Mouse (Mus musculus): ENCODE measurements around the gene Fbxl18.
A peak's percentile ranks its signal among the peaks of the same experiment; 100 is the strongest.

The Fbxl18 gene

DNA sequence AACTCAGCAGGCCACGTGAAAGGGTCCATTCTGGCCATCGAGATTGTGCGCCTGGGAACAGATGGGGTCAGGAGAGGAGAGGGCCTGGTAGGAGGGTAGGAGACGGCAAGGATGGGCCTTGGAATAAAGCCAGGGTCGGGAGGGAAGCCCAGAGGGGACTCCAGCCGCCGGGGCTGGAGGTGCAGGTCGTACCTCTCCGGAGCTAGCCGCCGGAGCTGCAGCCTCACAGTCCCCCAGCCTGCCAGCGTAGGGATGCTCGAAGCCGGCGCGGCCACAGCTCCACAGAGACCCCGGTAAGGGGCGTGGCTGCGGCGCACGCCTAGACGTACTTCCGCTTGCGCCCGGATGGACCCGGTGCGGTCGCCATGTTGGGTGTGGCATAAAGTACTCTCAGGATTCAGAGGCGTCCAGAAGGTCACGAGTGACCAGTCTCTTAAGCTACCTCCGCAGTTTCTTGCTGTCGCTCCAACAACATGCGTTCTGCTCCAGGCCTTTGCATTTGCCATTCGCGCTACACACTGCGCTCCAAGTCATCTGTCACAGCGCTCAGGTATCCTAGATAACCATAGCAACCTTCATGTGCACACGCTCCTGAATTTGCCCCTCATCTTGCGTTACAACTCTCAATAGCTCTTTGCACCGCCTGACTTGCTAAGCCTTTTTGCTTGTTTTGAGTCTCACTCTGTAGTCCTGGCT is at the start of gene Fbxl18:
Fbxl18 (minus strand) TSS at position 504 of the 696 bp plus-strand sequence.
- peak; percentile 97 for DNase-seq (ENCODE audit: low spot score)

DNA sequence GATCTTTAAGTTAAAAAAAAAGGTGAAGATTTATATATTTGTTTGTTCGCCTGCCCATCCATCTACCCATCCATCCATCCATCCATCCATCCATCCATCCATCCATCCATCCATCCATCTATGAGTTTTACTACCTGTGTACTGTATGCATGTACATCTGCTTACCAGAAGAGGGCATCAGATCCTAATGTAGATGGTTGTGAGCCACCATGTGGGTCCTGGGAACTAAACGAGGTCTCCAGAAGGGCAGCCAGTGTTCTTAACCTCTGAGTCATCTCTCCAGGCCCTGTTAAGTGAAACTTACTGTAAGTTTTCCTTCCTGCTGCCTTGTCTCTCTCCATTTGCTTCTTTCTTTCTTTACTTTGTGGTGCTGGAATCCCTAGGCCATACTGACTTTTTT is 45.2 kb upstream of the Fbxl18 start:
- DNase-seq (ENCODE audit: low spot score): no peak

DNA sequence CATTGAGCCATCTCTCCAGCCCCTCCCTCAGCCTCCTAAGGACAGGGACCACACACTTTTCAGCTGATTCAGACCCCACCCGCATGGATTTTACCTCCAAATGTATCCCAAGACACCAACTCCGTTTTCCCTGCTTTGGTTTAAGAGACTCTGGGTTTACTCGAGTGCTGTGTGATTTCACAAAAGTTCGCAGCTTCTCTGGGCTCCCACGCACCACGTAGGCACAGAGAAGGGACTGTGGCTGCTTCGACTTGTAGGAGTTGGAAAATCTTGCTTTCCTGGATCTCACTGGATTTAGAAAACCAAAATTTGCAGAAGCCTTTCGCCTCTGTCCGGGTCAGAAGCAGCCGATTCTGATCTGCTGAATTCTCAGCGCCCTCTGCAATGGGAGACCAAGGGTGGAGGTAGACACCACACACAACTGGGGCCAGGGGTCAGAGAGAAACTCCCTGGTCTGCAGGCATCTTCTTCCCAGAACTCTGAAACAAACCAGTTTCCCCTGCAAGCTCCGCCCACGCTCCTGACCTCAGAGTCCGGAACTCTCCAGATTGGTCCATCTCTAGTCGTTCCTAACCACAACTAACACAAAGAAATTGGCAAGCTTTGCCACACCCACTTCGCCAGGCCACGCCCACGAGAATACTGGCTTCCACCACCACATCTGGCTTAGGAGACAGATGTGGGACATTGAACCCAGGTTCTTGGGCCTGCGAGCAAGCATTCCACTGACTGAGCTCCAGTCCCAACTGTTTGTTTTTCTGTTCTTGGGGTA is 42.9 kb upstream of the Fbxl18 start:
- peak; percentile 78 for DNase-seq (ENCODE audit: low spot score)

DNA sequence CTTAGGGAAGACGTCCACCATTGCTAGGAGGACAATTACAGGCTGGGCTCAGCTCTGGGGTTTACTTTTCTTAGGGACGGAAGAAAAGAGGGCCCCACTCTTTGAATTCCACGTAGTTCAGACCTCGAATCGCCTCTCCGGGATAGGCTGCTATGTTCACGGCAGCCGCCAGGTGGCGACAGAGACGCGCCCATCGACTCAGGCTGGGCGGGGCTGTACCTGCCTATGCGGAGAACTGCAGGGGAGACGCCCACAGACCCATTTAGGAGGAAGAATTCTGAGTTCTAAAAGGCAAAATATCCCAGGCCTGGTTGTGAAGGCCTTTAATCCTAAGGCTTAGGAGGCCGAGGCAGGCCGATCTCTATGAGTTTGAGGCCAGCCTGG is 41.1 kb upstream of the Fbxl18 start:
- DNase-seq (ENCODE audit: low spot score): peak; percentile 90

DNA sequence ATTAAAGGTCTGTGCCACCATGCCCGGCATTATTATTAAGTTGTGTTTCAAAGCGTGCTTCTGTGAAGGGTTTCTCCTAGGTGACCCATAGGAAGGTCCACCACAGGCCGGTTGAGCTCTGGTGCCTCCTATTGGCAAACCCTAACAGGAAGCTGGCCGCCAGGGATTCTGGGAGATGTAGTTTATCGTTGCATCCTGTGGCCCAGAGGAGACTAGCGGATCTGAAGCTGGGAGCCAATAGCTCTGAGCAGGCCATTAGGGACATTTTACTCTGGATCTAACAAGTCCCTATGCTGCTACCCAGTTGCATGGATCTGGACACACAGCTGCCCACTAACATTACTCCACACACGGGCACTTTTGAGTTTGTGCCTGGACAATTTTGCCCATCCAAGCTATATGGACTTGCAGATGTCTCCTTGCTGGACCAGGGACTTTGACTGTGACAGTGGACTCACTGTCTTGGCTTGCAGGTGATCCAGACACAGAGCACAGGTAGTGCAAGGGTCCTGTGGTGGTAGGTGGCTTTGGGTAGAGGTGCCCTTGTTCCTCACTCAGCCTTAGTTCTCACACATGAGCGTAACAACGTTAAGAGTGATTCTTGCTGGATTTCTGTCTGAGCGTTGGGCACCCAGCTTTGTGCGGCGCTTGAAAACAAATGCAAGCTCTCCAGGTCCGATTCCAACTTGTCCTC is 40.6 kb upstream of the Fbxl18 start:
- DNase-seq (ENCODE audit: low spot score): peak; percentile 94

DNA sequence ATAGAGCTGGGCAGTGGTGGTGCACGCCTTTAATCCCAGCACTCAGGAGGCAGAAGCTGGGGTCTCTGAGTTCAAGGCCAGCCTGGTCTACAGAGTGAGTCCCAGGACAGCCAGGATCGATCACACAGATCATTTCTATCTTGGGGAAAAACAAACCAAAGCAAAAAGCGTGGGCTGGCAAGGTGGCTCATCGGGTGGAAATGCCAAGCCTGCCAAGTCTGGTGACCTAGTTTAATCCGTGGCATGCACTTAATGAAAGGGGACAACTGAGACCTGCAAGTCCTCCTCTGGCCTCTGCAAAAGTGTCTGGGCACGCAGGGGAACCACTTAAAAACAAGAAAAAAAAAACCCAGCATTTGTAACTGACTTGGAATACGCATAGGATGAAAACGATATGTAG is 37.5 kb upstream of the Fbxl18 start:
- no peak for DNase-seq (ENCODE audit: low spot score)

DNA sequence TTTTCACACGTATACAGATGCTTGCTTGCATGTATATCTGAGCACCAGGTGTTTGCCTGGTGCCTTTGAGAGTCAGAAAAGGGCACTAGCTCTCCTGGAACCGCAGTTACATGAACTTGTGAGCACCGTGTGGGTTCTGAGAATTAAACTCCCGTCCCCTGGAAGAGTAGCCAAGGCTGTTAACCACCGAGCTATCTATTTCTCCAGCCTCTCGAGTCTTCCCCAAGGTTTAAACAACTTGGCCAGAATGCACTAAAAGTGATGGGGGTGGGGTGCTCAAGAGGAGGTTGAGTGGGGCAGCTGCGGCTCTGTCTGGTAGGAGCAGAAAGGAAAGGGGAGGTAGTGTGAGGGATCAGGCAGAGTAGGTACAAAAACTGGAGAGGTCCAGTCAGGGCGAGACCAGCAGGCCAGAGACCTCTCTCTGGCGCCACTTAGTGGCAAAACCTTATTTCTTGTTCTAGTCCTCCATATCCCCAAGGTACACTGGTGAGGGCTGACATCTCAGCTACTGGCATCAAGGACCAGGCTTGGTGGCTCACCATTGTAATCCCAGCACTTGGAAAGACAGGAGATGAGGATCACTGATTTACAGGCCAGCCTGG is 37.0 kb upstream of the Fbxl18 start:
- DNase-seq (ENCODE audit: low spot score): peak; percentile 87

DNA sequence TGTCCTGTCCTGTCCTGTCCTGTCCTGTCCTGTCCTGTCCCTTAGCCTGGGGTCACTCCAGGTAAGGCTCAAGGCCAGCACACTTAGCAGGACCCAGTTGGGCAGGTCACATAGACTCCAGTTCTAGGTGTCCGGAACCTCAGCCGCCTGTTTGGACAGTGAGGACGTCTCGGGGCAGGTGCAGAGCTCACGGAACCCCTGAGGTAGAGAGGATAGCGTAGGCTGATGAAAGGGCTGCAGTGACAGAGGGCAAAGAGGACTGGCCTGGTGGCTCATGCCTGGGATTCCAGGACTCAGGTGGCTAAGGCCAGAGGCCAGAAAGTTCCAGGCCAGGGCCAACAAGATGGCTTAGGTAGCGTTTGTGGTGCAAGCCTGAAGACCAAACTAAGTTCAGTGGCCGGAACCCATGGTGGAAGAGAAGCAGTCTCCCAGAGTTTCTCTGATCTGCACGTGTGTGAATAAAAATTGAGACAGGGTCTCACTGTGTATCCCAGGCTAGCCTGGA is 36.1 kb upstream of the Fbxl18 start:
- no peak for DNase-seq (ENCODE audit: low spot score)

DNA sequence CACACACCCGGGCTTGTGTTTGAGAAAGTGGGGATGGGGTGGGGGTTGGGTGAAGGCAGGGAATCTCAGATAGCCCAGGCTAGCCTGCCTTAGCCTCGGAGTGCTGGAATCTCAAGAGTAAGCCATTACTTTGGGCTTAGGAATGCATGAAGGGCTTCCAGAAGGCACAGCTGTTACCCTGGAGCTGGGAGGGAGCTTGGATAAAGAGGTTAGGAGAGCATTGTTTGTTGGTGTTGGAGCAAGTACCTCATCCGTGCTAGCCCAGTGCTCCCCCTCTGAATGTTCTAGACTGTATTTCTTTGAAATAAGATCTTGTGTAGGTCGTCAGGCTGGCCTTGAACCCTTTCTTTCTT is 34.2 kb upstream of the Fbxl18 start:
- DNase-seq (ENCODE audit: low spot score): peak; percentile 51

DNA sequence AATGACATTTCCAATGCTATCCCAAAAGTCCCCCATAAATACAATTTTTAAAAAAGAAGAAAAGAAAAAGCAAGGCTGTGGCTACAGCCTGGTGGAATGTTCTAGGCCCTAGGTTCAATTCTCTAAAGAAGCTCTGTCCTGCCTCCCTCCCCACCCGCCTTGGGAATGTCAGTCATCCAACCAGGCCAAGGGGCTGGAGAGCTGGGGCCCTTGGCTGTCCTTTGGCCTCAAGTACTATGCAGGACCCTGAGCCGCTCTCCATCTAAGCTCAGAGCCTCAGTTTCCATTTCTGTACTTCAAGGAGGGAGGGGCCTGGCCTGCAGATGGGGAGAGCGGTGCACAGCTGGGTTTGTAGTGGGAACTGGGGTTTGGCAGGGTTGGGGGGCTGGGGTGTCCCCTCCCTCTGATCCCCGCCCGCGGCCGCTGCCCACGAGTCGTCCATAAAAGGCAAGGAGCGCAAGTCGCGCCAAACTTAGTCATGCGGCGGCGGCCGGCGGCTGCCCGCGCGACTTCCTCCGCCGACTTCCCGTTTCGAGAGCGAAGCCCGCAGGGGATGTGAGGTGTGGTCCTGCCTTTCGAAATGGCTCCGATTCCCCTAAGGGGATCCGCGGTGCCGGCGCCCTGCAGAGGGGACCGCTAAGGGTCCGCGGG is 33.7 kb upstream of the Fbxl18 start:
- DNase-seq (ENCODE audit: low spot score): peak; percentile 70

DNA sequence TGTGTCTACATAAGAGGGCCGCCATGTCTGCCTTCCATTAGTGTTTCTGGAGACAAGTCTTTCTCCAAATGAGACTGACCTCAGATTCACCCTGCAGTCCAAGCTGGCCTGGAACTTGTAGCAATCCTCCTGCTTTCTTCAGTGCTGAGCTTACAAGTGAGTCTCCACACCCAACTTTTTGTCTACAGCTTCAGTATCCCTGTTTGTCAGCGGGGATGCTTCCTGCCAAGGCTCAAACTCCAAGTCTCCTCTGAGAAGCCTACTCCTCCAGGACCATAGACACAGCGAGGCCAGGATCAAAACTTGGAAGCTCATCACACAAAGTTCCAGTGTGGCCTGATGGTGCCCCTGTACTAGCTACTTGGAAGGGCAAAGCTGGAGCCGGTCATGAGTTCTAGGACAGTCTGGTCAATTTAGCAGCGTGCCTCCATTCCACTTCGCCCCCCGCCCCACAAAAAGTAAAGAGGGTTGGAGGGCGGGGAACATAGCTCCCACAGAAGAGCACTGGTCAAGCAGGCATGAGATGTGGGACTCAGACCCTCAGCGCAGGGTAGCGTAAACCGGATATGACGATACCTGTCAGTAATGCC is 32.2 kb upstream of the Fbxl18 start:
- DNase-seq (ENCODE audit: low spot score): no peak

DNA sequence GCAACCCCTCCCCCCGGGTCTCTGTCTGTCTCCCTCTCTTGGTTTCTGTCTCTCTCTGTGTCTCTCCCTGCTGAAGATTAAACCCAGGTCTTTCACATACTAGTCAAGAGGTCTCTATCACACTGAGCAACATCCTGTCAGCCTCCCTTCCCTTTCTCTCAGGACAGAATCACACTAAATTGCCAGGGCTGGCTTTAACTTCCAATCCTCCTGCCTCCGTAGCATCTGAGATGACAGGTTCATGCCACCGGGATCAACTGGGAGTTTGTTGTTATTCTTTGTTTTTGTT is 31.7 kb upstream of the Fbxl18 start:
- no peak for DNase-seq (ENCODE audit: low spot score)

DNA sequence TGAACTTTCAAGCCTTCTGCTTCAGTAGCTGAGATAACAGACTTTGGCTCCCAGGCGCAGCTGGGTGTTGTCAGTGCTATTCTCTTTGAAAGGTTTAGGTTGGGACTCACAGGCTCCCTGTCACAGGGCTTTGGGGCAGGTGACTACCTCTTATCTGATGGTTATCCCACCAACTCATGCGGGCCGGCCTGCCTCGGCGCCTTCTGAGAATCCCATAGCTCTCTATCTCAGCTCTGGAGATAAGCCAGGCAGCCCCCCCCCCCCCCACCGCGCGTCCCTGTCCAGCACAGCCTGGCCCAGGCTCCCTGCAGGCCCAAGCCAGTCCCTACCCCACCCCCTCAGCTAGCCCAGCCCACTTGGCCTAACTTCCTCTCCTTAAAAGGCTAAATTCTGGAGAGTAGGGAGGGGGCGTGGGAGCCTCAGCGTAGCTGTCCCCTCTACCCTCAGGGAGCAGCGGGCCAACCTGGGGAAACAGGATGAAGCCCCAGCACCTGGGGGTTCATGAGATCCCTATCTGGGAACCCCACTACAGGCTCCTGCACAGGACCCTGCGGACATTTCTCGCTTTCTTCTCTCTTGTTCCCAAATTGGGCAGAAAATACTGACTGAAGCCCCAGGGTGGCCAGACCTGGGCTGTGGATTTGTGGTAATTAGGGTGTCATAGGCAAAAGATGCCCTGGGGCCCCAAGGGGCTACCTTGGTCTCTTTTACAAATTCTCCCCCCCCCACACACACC is 31.2 kb upstream of the Fbxl18 start:
- DNase-seq (ENCODE audit: low spot score): peak; percentile 66

DNA sequence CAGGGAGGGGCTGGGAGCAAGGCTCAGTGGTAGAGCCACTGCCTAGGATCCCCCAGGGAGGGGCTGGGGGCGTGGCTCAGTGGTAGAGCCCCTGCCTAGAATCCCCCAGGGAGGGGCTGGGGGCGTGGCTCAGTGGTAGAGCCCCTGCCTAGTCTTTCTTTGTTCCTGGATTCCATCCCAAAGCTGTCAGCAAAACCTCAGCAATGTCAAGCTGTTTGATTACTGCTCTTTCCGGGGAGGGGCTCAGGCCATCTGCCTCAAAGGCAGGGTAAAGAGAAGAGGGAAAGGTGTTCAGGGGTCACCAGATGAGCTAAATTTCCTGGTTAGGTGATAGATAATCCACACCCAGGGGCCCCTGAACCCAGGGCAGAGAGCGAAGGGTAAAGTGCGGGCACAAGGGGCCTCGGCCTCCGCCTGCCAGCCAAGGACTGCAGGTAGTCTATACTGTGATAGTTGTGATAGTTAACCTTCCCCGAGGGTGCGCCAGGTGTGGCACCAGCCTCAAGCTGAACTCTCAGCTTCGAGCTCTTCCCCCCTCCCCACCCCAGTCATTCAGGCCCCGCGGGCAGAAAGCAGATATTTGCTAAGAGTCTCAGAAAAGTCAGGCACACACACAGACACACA is 29.2 kb upstream of the Fbxl18 start:
- DNase-seq (ENCODE audit: low spot score): no peak

DNA sequence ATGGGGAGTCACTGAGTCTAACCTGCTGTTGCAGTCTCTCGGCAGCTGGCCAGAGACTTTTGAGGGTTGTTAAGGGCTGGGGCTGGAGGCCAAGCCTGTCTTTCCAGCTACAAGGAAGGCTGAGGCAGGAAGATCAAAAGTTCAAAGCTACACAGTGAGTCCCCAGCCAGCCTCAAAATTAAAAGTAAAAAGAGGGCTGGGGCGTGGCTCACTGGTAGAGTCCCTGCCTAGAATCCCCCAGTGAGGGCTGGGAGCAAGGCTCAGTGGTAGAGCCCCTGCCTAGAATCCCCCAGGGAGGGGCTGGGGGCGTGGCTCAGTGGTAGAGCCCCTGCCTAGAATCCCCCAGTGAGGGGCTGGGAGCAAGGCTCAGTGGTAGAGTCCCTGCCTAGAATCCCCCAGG is 28.6 kb upstream of the Fbxl18 start:
- no peak for DNase-seq (ENCODE audit: low spot score)

DNA sequence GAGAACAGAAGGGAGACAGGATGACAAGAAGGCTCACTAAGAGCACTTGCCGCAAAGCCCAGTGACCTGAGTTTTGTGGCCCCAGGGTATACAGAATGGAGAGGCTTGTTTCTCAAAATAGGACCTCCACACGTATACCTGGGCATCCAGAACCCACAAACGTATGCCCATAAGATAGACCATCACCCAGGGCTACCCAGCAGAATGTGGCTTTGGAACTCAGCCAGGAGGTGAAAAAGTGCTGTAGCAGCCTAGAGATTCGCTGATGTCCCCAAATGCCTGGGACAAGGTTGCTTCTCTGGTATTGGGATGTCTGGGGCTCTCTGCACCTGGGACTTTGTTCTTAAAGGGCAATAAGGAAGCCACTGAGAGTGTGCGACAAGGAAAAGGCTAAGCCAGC is 27.0 kb upstream of the Fbxl18 start:
- no peak for DNase-seq (ENCODE audit: low spot score)

DNA sequence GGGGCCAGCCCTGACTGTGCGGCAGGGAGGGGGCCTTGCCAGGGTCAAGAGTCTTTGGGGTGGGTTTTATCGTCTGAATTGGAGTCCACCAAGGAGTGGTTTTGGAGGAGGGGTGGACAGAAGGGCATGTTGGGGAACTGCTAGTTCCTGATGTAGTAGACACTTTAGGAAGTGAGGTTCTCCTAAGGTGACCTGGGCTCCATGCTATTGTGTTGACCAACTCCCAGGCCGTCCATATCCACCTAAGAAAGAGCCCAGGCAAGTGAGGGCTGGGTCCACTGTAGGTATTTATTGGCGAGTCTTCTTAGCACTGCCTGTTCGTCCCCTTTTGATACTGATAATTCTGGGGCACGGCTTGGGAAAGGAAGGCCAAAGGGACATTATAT is 25.8 kb upstream of the Fbxl18 start:
- DNase-seq (ENCODE audit: low spot score): no peak

DNA sequence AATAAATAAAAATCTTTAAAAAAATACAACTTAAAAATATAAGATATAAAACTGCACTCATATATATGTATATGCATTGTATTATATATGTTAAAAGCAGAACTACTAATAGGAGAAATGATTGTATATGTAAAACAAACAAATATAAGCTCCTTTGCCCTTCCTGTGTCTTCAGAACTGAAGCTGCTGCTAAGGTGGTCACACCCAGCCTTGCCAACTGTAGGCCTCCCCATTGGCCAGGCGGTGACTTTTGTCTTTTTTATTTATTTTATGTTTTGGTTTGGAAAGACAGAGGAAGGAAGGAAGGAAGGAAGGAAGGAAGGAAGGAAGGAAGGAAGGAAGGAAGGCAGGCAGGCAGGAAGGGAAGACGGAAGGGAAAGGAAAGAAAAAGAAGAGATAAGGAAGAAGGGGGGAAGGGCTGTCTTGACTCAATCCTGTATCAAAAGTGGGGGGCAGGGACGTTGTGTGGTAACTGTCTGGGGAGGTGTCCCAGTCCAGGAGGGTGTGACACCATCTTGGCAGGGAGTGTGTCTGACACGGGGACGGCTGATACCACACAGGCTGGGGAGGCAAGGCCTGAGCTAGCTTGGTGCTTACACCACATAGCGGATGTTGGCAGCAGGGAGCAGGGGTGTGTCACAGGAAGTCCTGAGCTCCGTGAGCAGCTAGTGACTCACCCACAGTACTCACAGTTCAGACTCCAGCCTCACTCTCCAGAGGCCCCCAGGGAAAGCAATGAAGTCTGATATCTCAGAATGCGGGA is 25.3 kb upstream of the Fbxl18 start:
- DNase-seq (ENCODE audit: low spot score): peak; percentile 24

DNA sequence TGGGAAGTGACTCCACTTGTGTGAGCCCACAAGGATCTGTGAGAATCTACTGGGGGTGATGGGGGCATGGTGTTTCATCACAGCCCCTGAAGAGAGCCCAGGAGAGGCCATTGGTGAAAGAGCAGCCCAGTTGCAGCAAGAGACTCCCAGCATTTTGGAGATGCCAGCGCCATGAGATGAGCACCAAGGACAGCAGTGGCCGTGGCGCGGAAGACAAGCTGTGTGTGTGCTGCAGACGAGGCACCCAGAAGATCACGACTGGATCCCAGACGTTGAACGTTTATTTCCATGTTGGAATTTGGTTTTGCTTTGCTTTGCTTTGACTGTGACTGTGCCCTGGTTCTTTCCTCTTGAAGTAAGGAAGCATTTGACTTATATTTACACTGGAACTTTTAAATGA is 22.2 kb upstream of the Fbxl18 start:
- DNase-seq (ENCODE audit: low spot score): no peak

DNA sequence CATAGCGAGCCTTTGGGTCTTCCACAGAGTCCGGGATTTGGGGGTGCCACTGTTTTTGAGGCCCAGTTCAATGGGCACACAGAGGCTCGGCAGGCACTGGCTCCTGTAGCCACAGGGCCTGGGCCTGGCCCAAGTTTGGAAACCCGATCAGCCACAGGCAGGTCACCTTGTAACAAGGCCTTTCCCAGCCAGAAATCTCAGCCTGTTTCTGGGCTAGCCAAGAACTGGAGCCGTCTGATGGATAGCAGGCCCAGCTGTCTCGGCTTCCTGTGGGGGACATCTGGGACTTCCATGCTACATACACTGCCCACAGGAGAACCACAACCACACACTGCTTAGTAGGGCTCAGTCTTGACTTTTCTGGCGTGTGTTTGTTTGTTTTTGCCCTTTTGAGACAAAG is 21.4 kb upstream of the Fbxl18 start:
- no peak for DNase-seq (ENCODE audit: low spot score)

Measured in embryo, embryonic 10 days (tissue).